Mouse (Mus musculus) ES-E14 (cell line): ENCODE results near the gene Rpl38.

Experiments
- CHD2 ChIP-seq: IDR thresholded peaks from 2 replicates; pipeline ENCODE4 v1.6.1; 2014; ENCODE audit warnings: mild to moderate bottlenecking, low read depth, low read length, inconsistent platforms
- HCFC1 ChIP-seq: IDR thresholded peaks from 2 replicates; pipeline ENCODE4 v1.6.1; 2012; ENCODE audit warnings: low read length, inconsistent platforms, borderline replicate concordance; ENCODE audit not compliant: insufficient read depth
- MAFK ChIP-seq: IDR thresholded peaks from 2 replicates; pipeline ENCODE4 v1.6.1; 2014; ENCODE audit warnings: mild to moderate bottlenecking, low read depth, low read length, inconsistent platforms; ENCODE audit not compliant: insufficient read depth

DNA sequence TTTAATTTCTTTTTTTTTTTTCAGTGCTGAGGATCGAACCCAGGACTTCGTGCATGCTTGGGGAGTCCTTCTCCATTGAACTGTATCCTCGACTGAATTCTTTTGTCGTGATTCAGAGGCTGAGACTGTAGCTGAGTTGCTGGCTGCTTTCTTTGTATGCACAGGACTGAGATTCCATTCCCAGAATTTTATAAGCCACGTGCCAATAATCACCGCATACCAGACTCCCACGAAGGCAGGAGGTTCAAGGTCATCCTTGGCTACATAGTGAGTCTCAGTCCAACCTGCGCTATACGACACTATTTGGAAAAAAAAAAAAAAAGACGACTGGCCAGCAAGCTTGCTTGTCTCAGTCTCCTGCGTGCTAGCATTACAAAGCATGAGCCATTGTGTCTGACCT is 25.4 kb upstream of the Rpl38 start:
- TF ChIP-seq MAFK (no peak), CHD2 (no peak), HCFC1 (no peak)
